Mouse (Mus musculus) urinary bladder, postnatal 25 days (tissue): ENCODE measurements around the gene Cryzl2.

Experiments used
- DNase-seq: peaks from one replicate; pipeline ENCODE4 v3.0.0; 2022; ENCODE audit warnings: low spot score

Cryzl2 gene

GRCm38 (mm10) chr1:157458421-157459208 lies at the start of gene Cryzl2:
Gene Cryzl2, plus strand, starts transcription at chr1:157458577.
- DNase-seq, result peak; percentile 63

- no peak for DNase-seq
Measured at GRCm38 (mm10) chr1:157409648-157410047, 48.7 kb upstream of the Cryzl2 start.

- no peak for DNase-seq
Measured at GRCm38 (mm10) chr1:157410937-157411336, 47.4 kb upstream of the Cryzl2 start.

- DNase-seq, result no peak
Measured at GRCm38 (mm10) chr1:157411341-157411710, 47.1 kb upstream of the Cryzl2 start.

- peak; percentile 54 for DNase-seq
Measured at GRCm38 (mm10) chr1:157411711-157412380, 46.5 kb upstream of the Cryzl2 start.

GRCm38 (mm10) chr1:157412454-157413369 lies 45.7 kb upstream of the Cryzl2 start, which contains the start of gene Rasal2:
Gene Rasal2, minus strand, starts transcription at chr1:157412595.
- DNase-seq, result peak; percentile 95

GRCm38 (mm10) chr1:157415771-157416170 lies 42.6 kb upstream of the Cryzl2 start:
- DNase-seq, result no peak

GRCm38 (mm10) chr1:157416628-157417027 lies 41.7 kb upstream of the Cryzl2 start:
- DNase-seq, result no peak

GRCm38 (mm10) chr1:157417414-157417813 lies 41.0 kb upstream of the Cryzl2 start:
- DNase-seq, result no peak

- no peak for DNase-seq
Measured at GRCm38 (mm10) chr1:157417861-157418260, 40.5 kb upstream of the Cryzl2 start.

- DNase-seq, result no peak
Measured at GRCm38 (mm10) chr1:157425741-157426427, 32.5 kb upstream of the Cryzl2 start.

- no peak for DNase-seq
Measured at GRCm38 (mm10) chr1:157426933-157427332, 31.4 kb upstream of the Cryzl2 start.

GRCm38 (mm10) chr1:157427604-157428003 lies 30.8 kb upstream of the Cryzl2 start:
- DNase-seq, result no peak

GRCm38 (mm10) chr1:157428366-157428765 lies 30.0 kb upstream of the Cryzl2 start:
- DNase-seq, result no peak

GRCm38 (mm10) chr1:157433316-157433715 lies 25.1 kb upstream of the Cryzl2 start:
- DNase-seq, result no peak

GRCm38 (mm10) chr1:157434404-157434803 lies 24.0 kb upstream of the Cryzl2 start:
- DNase-seq, result no peak

- no peak for DNase-seq
Measured at GRCm38 (mm10) chr1:157435926-157436325, 22.5 kb upstream of the Cryzl2 start.

- DNase-seq, result no peak
Measured at GRCm38 (mm10) chr1:157438290-157438689, 20.1 kb upstream of the Cryzl2 start.

GRCm38 (mm10) chr1:157439101-157439500 lies 19.3 kb upstream of the Cryzl2 start:
- no peak for DNase-seq

GRCm38 (mm10) chr1:157439973-157440641 lies 18.3 kb upstream of the Cryzl2 start:
- no peak for DNase-seq
